Mouse (Mus musculus) embryonic facial prominence, embryonic 14.5 days (tissue): ENCODE measurements around the gene H2-DMb1. TPM values are rescaled to one million over a fixed set of nuclear protein-coding genes. Genes with fewer than 3 reads are reported as not detected.

ENCODE experiments used
- ATAC-seq: fragments of 200-750 bp; cut with Nextera tagmentation; 2 replicates; pipeline ENCODE4 v1.8.0; 2017; ENCODE audit warnings: low read depth, moderate number of reproducible peaks, moderate TSS enrichment
- DNase-seq: peaks from one replicate; pipeline ENCODE4 v3.0.0-alpha.2; 2015; ENCODE audit warnings: low spot score
- H3K27ac ChIP-seq: fragments of 300-500 bp; sonication (generic); replicated peaks from 2 replicates; pipeline ENCODE4 v1.5.1; 2014; ENCODE audit warnings: low read depth, mild to moderate bottlenecking, low read length, moderate library complexity
- H3K27me3 ChIP-seq: fragments of 300-500 bp; sonication (generic); replicated peaks from 2 replicates; pipeline ENCODE4 v1.6.1; 2014; ENCODE audit warnings: low read length; ENCODE audit not compliant: control insufficient read depth, insufficient read depth
- H3K36me3 ChIP-seq: fragments of 300-500 bp; sonication (generic); 2 replicates; pipeline ENCODE4 v1.6.1; 2014; ENCODE audit warnings: low read length, mixed read lengths; ENCODE audit not compliant: control insufficient read depth, insufficient read depth
- H3K4me1 ChIP-seq: fragments of 300-500 bp; sonication (generic); 2 replicates; pipeline ENCODE4 v1.6.1; 2014; ENCODE audit warnings: antibody characterized with exemption, low read length; ENCODE audit not compliant: control insufficient read depth, insufficient read depth
- H3K4me2 ChIP-seq: fragments of 300-500 bp; sonication (generic); 2 replicates; pipeline ENCODE4 v1.6.1; 2014; ENCODE audit warnings: low read depth, mild to moderate bottlenecking, low read length, moderate library complexity, mixed read lengths
- H3K4me3 ChIP-seq: fragments of 300-500 bp; sonication (generic); 2 replicates; pipeline ENCODE4 v1.5.1; 2014; ENCODE audit warnings: low read depth, mild to moderate bottlenecking, low read length
- H3K9ac ChIP-seq: fragments of 300-500 bp; sonication (generic); 2 replicates; pipeline ENCODE4 v1.6.1; 2014; ENCODE audit warnings: low read depth, mild to moderate bottlenecking, low read length, moderate library complexity, mixed read lengths
- H3K9me3 ChIP-seq: fragments of 300-500 bp; sonication (generic); 2 replicates; pipeline ENCODE4 v1.6.1; 2016; ENCODE audit warnings: low read length; ENCODE audit not compliant: control insufficient read depth
- WGBS: fragments of 180-500 bp; shearing (Covaris S2); extraction: QIAGEN DNeasy Blood & Tissue Kit; methylation state at CpG from one replicate; pipeline ENCODE4 v1.1.7; 2014; 5-methylcytosine and 5-hydroxymethylcytosine counted together
- polyA plus RNA-seq: library from polyadenylated mRNA; unstranded; fragments of >200 nt; fragmentation: Nextera tagmentation; extraction: Ambion mirVana; gene quantifications from 2 replicates; pipeline ENCODE4 v1.2.1, GENCODE M21; 2014

The H2-DMb1 gene
- polyA plus RNA-seq, 1 experiment from 2014 or later = 4.3 TPM

- no peaks in the 10 kb centered on the region for H3K36me3 ChIP-seq
- peak overlapping the region; percentile 60 for H3K4me2 ChIP-seq
- H3K27ac ChIP-seq = no peak overlapping the region
- DNase-seq (peak; percentile 98), ATAC-seq (peak; percentile 99)
- peak overlapping the region; percentile 36 for H3K4me3 ChIP-seq
- peaks cover 11% of the 10 kb centered on the region for H3K4me1 ChIP-seq
- peaks cover 21% of the 10 kb centered on the region for H3K27me3 ChIP-seq
- H3K9me3 ChIP-seq = no peaks in the 10 kb centered on the region
- 7% methylated on average over 24 of the region's 31 CpGs for WGBS
- peak overlapping the region; percentile 19; the same call in 1 of the 2 replicates for H3K9ac ChIP-seq
Observed at GRCm38 (mm10) chr17:34135297-34136224, 17.3 kb upstream of the H2-DMb1 start.

GRCm38 (mm10) chr17:34137601-34138000 is 15.3 kb upstream of the H2-DMb1 start:
- DNase-seq (no peak), ATAC-seq (no peak)
- peaks cover 11% of the 10 kb centered on the region for H3K4me1 ChIP-seq
- no peak overlapping the region for H3K4me3 ChIP-seq
- no peak overlapping the region for H3K27ac ChIP-seq
- H3K9me3 ChIP-seq = no peaks in the 10 kb centered on the region
- H3K4me2 ChIP-seq = no peak overlapping the region
- 72% methylated on average over 7 of the region's 7 CpGs for WGBS
- H3K9ac ChIP-seq = no peak overlapping the region
- peaks cover 27% of the 10 kb centered on the region for H3K27me3 ChIP-seq
- H3K36me3 ChIP-seq = no peaks in the 10 kb centered on the region

- Histone ChIP-seq H3K9me3 (no peaks in the 10 kb centered on the region), H3K9ac (0 out of 2 replicates have a peak overlapping the region, but pooled peaks have one; percentile 16), H3K4me3 (no peak overlapping the region), H3K4me1 (peaks cover 14% of the 10 kb centered on the region), H3K27me3 (peaks cover 27% of the 10 kb centered on the region), H3K36me3 (no peaks in the 10 kb centered on the region), H3K4me2 (no peak overlapping the region), H3K27ac (no peak overlapping the region)
- ATAC-seq (no peak), DNase-seq (no peak)
- WGBS = 82% methylated on average over 7 of the region's 7 CpGs
Observed at GRCm38 (mm10) chr17:34138655-34139054, 14.2 kb upstream of the H2-DMb1 start.

GRCm38 (mm10) chr17:34139416-34139815 is 13.5 kb upstream of the H2-DMb1 start:
- DNase-seq = peak; percentile 64
- Histone ChIP-seq H3K27me3 (peaks cover 27% of the 10 kb centered on the region), H3K4me1 (peaks cover 14% of the 10 kb centered on the region), H3K4me2 (peak overlapping the region; percentile 60), H3K4me3 (peak overlapping the region; percentile 36), H3K9me3 (no peaks in the 10 kb centered on the region), H3K36me3 (no peaks in the 10 kb centered on the region), H3K27ac (no peak overlapping the region), H3K9ac (peak overlapping the region; percentile 41; the same call in 1 of the 2 replicates)
- peak; percentile 24; the same call in 1 of the 2 replicates for ATAC-seq
- WGBS = under 1% methylated on average over 16 of the region's 16 CpGs

GRCm38 (mm10) chr17:34140240-34140639 is 12.6 kb upstream of the H2-DMb1 start:
- 13% methylated on average over 5 of the region's 5 CpGs for WGBS
- Histone ChIP-seq H3K9me3 (no peaks in the 10 kb centered on the region), H3K27ac (no peak overlapping the region), H3K27me3 (peaks cover 27% of the 10 kb centered on the region), H3K36me3 (no peaks in the 10 kb centered on the region), H3K4me2 (no peak overlapping the region; the same call in 1 of the 2 replicates), H3K4me1 (peaks cover 14% of the 10 kb centered on the region), H3K4me3 (no peak overlapping the region), H3K9ac (peak overlapping the region; percentile 15; the same call in 1 of the 2 replicates)
- no peak for ATAC-seq
- DNase-seq = no peak

GRCm38 (mm10) chr17:34141448-34141847 is 11.4 kb upstream of the H2-DMb1 start:
- H3K9me3 ChIP-seq = no peaks in the 10 kb centered on the region

GRCm38 (mm10) chr17:34142456-34143010 is 10.3 kb upstream of the H2-DMb1 start:
- ATAC-seq = no peak
- H3K27me3 ChIP-seq = peaks cover 27% of the 10 kb centered on the region
- H3K9me3 ChIP-seq = no peaks in the 10 kb centered on the region
- DNase-seq = no peak
- 42% methylated on average over 7 of the region's 7 CpGs for WGBS
- no peak overlapping the region for H3K4me3 ChIP-seq
- H3K4me1 ChIP-seq = peaks cover 14% of the 10 kb centered on the region
- H3K4me2 ChIP-seq = no peak overlapping the region
- no peaks in the 10 kb centered on the region for H3K36me3 ChIP-seq
- H3K9ac ChIP-seq = no peak overlapping the region
- H3K27ac ChIP-seq = no peak overlapping the region

More at GRCm38 (mm10) chr17:34141448-34141847, 11.4 kb upstream of the H2-DMb1 start:
- H3K4me3 ChIP-seq = no peak overlapping the region
- H3K4me2 ChIP-seq = no peak overlapping the region
- H3K4me1 ChIP-seq = peaks cover 14% of the 10 kb centered on the region
- no peak overlapping the region for H3K9ac ChIP-seq
- no peak overlapping the region for H3K27ac ChIP-seq
- no peak for DNase-seq
- H3K27me3 ChIP-seq = peaks cover 27% of the 10 kb centered on the region
- ATAC-seq = no peak
- WGBS = 63% methylated on average over 4 of the region's 4 CpGs
- no peaks in the 10 kb centered on the region for H3K36me3 ChIP-seq

- DNase-seq (peak; percentile 61), ATAC-seq (peak; percentile 68)
- no peak within 1 kb of the TSS for H3K4me3 ChIP-seq
- H3K9ac ChIP-seq = no peak within 1 kb of the TSS
- WGBS = 24% methylated on average over 6 of the region's 7 CpGs
- H3K9me3 ChIP-seq = no peaks in the 10 kb centered on the region
- H3K27me3 ChIP-seq = peaks cover 27% of the 10 kb centered on the region
- H3K4me2 ChIP-seq = no peak within 1 kb of the TSS
- no peaks in the 10 kb centered on the region for H3K36me3 ChIP-seq
- H3K27ac ChIP-seq = no peak within 1 kb of the TSS
- peaks cover 14% of the 10 kb centered on the region for H3K4me1 ChIP-seq
Observed at GRCm38 (mm10) chr17:34143033-34143432, 9.8 kb upstream of the H2-DMb1 start, which contains the start of gene H2-DMb2. Gene H2-DMb2 (plus strand): TSS chr17:34143307.
